Mouse (Mus musculus) Muller cell, postnatal 12 days (primary cell): ENCODE measurements at regions not wholly inside any gene's neighbourhood (a gene's known extent, or its start where the extent isn't known, plus 50 kb on each side); places are given as distances from the start of the nearest gene placed in this dataset.

ENCODE experiments used
- DNase-seq: peaks from one replicate; pipeline ENCODE4 v3.0.0-alpha.2; 2015; ENCODE audit errors: inconsistent ontology term

- DNase-seq = peak; percentile 34
Measured at GRCm38 (mm10) chr12:67620137-67620910, 398.0 kb upstream of the Mdga2 start.

- DNase-seq = peak; percentile 63
Measured at GRCm38 (mm10) chr12:67618252-67618651, 395.9 kb upstream of the Mdga2 start.

GRCm38 (mm10) chr12:67598927-67599326, 376.6 kb upstream of the Mdga2 start:
- DNase-seq = no peak
